Mouse (Mus musculus) lung, embryonic 16.5 days (tissue): ENCODE measurements at regions not wholly inside any gene's neighbourhood (a gene's known extent, or its start where the extent isn't known, plus 50 kb on each side); places are given as distances from the start of the nearest gene placed in this dataset.

Source experiments
- ATAC-seq: fragments of 200-750 bp; cut with Nextera tagmentation; 2 replicates; pipeline ENCODE4 v1.8.0; 2017; ENCODE audit warnings: low read depth, mild to moderate bottlenecking, moderate library complexity
- H3K27ac ChIP-seq: fragments of 300-500 bp; sonication (generic); 2 replicates; pipeline ENCODE4 v1.5.1; 2014; ENCODE audit warnings: mild to moderate bottlenecking, control low read depth, low read length
- H3K27me3 ChIP-seq: fragments of 300-500 bp; sonication (generic); 2 replicates; pipeline ENCODE4 v1.6.1; 2014; ENCODE audit warnings: low read depth, low read length, mixed read lengths; ENCODE audit not compliant: control insufficient read depth, insufficient read depth
- H3K36me3 ChIP-seq: fragments of 300-500 bp; sonication (generic); 2 replicates; pipeline ENCODE4 v1.6.1; 2014; ENCODE audit warnings: low read length; ENCODE audit not compliant: control insufficient read depth, insufficient read depth
- H3K4me1 ChIP-seq: fragments of 300-500 bp; sonication (generic); replicated peaks from 2 replicates; pipeline ENCODE4 v1.6.1; 2014; ENCODE audit warnings: low read length, mixed read lengths; ENCODE audit not compliant: control insufficient read depth, insufficient read depth
- H3K4me2 ChIP-seq: fragments of 300-500 bp; sonication (generic); 2 replicates; pipeline ENCODE4 v1.6.1; 2014; ENCODE audit warnings: low read depth, low read length, control low read depth
- H3K4me3 ChIP-seq: fragments of 300-500 bp; sonication (generic); 2 replicates; pipeline ENCODE4 v1.5.1; 2014; ENCODE audit warnings: mild to moderate bottlenecking, low read length, control low read depth
- H3K9ac ChIP-seq: fragments of 300-500 bp; sonication (generic); 2 replicates; pipeline ENCODE4 v1.6.1; 2014; ENCODE audit warnings: low read length, control low read depth
- H3K9me3 ChIP-seq: fragments of 300-500 bp; sonication (generic); 2 replicates; pipeline ENCODE4 v1.6.1; 2016; ENCODE audit warnings: low read length; ENCODE audit not compliant: control insufficient read depth
- WGBS: fragments of 180-500 bp; shearing (Covaris S2); extraction: QIAGEN DNeasy Blood & Tissue Kit; methylation state at CpG from one replicate; pipeline ENCODE4 v1.1.7; 2014; 5-methylcytosine and 5-hydroxymethylcytosine counted together

- 0 out of 2 replicates have a peak overlapping the region, but pooled peaks have one; percentile 19 for H3K27ac ChIP-seq
These were observed 313.3 kb downstream of the Tshz3 start for GRCm38 (mm10) chr7:37011180-37011754.

DNA sequence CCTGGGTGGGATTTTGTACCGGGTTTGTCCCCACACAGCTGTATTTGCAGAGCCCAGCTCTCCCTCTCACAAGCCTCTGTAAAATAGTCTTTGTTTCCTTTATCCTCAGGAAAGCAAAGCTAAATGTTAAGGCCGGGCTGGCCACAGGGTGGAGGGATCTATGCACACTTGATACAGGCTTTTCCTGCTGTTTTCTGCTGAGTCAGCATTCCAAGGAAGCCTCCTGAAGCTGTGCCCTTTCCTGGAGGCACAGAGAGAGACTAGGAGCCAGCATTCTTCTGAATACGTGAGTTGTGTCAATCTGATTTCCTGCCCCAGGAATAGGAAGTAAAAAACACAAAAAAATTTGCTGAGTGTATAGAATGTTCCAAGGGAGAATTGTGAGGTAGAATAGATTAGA is 322.2 kb downstream of the Tshz3 start:
- no peak for ATAC-seq
- no peak overlapping the region for H3K27ac ChIP-seq

More at GRCm38 (mm10) chr7:37011180-37011754, 313.3 kb downstream of the Tshz3 start:
- 40% methylated on average over 6 of the region's 6 CpGs for WGBS
- Histone ChIP-seq H3K9ac (no peak overlapping the region), H3K4me2 (no peak overlapping the region), H3K36me3 (no peaks in the 10 kb centered on the region), H3K4me3 (no peak overlapping the region), H3K27me3 (no peaks in the 10 kb centered on the region), H3K9me3 (no peaks in the 10 kb centered on the region), H3K4me1 (peaks cover 18% of the 10 kb centered on the region)
- ATAC-seq = 0 out of 2 replicates have a peak, but pooled peaks have one; percentile 39

DNA sequence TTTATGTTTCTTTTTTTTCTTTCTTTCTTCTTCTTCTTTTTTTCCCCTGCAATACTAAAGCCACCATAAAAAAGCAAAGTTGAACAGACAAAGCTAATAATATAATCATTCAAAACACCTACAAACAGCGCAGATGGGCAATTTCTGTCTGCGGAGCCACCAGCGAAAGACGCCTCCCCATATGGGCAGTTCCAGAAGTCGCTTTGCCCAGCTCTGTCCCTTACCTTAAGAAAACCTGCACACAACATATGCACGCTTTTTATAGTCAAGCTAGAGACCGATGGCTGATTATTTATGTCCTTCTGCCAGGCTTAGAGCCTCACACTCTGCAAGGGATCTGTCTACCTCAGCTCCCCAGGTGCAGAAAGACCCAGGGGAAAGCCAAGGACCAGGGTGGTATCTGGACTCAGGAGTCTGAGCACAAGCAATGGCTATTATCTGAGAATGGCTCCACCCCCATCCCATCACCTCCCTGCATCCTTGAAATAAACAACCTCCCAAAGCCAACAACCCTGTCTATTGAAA is 326.6 kb downstream of the Tshz3 start:
- WGBS = 84% methylated on average over 7 of the region's 7 CpGs
- H3K9me3 ChIP-seq = no peaks in the 10 kb centered on the region
- no peak for ATAC-seq

More for the DNA sequence above, 322.2 kb downstream of the Tshz3 start:
- no peak overlapping the region for H3K9ac ChIP-seq
- no peak overlapping the region for H3K4me3 ChIP-seq
- H3K9me3 ChIP-seq = no peaks in the 10 kb centered on the region
- H3K27me3 ChIP-seq = no peaks in the 10 kb centered on the region
- no peak overlapping the region for H3K4me2 ChIP-seq
- WGBS = 35% methylated on average over 3 of the region's 3 CpGs
- 0 out of 2 replicates have a peak, but pooled peaks cover 5% of the 10 kb centered on the region for H3K4me1 ChIP-seq
- no peaks in the 10 kb centered on the region for H3K36me3 ChIP-seq

DNA sequence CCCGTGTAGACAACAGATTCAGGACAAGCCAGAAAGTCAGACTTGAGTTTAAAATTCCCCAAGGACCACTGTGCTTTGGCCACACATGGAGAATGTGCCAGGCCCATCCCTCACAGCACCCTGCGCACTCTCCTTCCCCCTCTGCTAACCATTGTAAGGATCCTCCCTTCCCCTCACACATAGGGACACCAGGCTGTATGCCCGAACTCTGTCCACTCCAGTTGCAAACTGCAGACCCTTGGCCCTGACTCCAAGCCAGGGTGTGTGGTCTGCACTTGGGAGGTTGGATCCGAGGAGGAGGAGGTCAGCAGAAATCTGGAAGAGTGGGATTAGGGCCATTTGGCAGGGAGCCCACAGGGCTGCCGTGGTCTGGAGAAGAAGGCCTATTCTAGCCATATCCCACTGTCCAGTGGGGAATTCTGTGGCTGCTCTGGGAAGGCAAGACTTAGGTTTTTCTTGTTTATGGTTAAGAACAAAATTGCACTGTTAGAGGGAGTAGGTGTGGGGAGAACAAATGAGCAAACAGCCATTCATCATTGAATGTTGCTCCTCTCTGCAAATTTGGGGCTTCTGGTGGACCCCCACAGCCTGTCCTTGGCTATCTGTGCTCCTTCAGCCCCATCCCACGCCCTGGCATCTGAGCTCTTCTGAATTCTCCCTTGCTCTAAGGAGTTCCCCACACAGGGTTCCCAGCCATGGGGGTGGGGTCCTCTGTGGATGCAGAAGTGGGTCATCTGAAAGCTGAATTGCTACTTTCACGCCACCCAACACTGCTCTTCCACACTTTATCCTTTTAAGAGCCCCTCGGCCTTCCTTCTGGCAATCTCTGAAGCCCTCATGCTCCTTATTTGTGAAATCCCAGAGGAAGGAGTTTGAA is 366.9 kb downstream of the Tshz3 start:
- no peak overlapping the region for H3K27ac ChIP-seq
- no peaks in the 10 kb centered on the region for H3K27me3 ChIP-seq
- peak; percentile 94 for ATAC-seq
- no peak overlapping the region for H3K4me2 ChIP-seq
- no peak overlapping the region for H3K4me3 ChIP-seq
- H3K4me1 ChIP-seq = 0 out of 2 replicates have a peak, but pooled peaks cover 4% of the 10 kb centered on the region
- no peak overlapping the region for H3K9ac ChIP-seq
- no peaks in the 10 kb centered on the region for H3K36me3 ChIP-seq
- 56% methylated on average over 8 of the region's 8 CpGs for WGBS
- no peaks in the 10 kb centered on the region for H3K9me3 ChIP-seq

More for the DNA sequence above, 326.6 kb downstream of the Tshz3 start:
- no peak overlapping the region for H3K4me3 ChIP-seq
- H3K4me1 ChIP-seq = no peaks in the 10 kb centered on the region
- no peak overlapping the region for H3K4me2 ChIP-seq
- H3K27ac ChIP-seq = no peak overlapping the region
- no peaks in the 10 kb centered on the region for H3K36me3 ChIP-seq
- H3K27me3 ChIP-seq = no peaks in the 10 kb centered on the region
- no peak overlapping the region for H3K9ac ChIP-seq

DNA sequence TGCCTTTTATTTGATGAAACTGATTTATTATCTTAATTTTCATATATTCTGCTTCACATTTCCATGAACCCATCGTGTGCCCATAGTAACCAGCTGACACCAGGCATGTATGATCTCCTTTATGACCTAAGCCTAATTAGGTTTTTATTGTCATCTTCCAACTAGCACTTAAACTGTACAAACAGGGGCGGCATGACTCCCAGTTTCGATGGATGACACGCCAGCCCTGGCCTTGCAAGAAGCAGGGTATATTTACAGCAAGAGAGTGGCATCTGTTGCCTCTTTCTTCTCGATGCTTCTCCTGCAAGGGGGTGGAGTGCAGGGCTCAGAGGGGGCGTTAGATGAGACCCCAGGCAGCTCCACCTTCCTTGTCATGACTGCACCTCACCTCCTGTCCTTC is 379.8 kb downstream of the Tshz3 start:
- Histone ChIP-seq H3K4me3 (no peak overlapping the region), H3K36me3 (no peaks in the 10 kb centered on the region), H3K9me3 (no peaks in the 10 kb centered on the region), H3K4me1 (peaks cover 8% of the 10 kb centered on the region), H3K4me2 (no peak overlapping the region), H3K27ac (no peak overlapping the region), H3K9ac (no peak overlapping the region), H3K27me3 (no peaks in the 10 kb centered on the region)
- WGBS = 55% methylated on average over 6 of the region's 6 CpGs
- no peak for ATAC-seq

DNA sequence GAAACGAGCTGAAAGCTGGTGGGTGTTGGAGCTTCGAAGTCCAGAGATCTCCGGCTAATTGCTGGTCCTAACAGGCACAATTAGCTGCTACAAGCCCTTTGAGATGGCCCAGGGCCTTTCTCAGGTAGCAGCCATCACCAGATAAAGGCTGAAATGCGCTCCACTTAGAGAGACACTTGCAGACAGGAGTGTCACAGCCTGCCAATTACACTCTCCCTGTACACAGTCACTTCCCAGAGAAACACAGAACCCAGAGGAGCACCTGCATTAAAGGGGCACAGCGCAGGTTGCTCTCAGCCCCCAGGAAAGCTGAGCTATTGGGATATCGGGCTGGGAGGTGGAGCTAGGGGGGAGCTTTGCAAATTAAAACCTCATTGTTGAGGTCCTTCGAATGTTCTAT is 380.2 kb downstream of the Tshz3 start:
- Histone ChIP-seq H3K27ac (no peak overlapping the region), H3K27me3 (no peaks in the 10 kb centered on the region), H3K36me3 (no peaks in the 10 kb centered on the region), H3K9me3 (no peaks in the 10 kb centered on the region), H3K4me3 (no peak overlapping the region), H3K4me1 (peaks cover 8% of the 10 kb centered on the region), H3K4me2 (no peak overlapping the region), H3K9ac (no peak overlapping the region)
- 68% methylated on average over 7 of the region's 7 CpGs for WGBS
- ATAC-seq = no peak

DNA sequence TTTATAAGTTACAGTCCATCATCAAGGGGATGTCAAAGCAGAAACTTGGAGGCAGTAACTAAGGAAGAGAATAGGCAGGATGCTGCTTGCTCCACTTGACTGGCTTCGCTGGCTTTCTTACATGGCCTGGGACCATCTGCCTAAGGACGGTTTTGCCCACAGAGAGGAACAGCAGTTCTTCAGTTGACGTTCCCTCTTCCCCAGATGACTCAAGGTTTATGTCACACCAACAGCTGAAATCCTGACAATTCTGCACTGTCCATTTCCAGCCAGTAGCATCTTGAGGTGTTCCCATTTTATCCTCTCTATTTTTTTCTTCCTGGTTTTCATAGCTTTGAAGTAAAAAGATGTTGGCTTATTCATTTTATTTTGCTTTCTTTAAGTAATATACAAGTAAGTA is 391.8 kb downstream of the Tshz3 start:
- Histone ChIP-seq H3K4me2 (no peak overlapping the region), H3K27ac (no peak overlapping the region), H3K27me3 (no peaks in the 10 kb centered on the region), H3K4me3 (no peak overlapping the region), H3K9me3 (no peaks in the 10 kb centered on the region), H3K4me1 (no peaks in the 10 kb centered on the region), H3K9ac (no peak overlapping the region), H3K36me3 (no peaks in the 10 kb centered on the region)
- WGBS = 80% methylated on average over 3 of the region's 3 CpGs
- no peak for ATAC-seq

DNA sequence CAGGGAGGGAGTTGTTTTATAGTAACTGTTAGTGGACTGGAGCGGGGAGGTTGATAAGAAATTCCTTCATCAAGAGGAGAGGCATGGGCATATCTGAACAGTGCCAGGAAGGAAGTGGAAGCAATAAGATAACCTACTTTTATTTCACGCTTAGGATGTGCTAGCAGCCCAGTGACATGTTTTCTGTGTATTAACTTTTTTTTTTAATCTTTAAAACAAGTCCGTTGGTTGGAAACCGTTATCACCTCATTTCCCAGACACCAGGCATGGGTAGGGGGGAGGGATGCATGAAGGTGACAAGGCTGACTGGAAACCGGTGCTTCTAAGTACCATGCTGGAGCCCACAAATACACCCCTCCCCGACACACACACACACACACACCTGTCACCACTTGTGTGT is 394.7 kb downstream of the Tshz3 start:
- no peak overlapping the region for H3K27ac ChIP-seq
- no peak overlapping the region for H3K4me3 ChIP-seq
- H3K27me3 ChIP-seq = no peaks in the 10 kb centered on the region
- H3K4me2 ChIP-seq = no peak overlapping the region
- no peaks in the 10 kb centered on the region for H3K36me3 ChIP-seq
- no peaks in the 10 kb centered on the region for H3K9me3 ChIP-seq
- WGBS = 44% methylated on average over 6 of the region's 6 CpGs
- ATAC-seq = no peak
- no peaks in the 10 kb centered on the region for H3K4me1 ChIP-seq
- no peak overlapping the region for H3K9ac ChIP-seq

DNA sequence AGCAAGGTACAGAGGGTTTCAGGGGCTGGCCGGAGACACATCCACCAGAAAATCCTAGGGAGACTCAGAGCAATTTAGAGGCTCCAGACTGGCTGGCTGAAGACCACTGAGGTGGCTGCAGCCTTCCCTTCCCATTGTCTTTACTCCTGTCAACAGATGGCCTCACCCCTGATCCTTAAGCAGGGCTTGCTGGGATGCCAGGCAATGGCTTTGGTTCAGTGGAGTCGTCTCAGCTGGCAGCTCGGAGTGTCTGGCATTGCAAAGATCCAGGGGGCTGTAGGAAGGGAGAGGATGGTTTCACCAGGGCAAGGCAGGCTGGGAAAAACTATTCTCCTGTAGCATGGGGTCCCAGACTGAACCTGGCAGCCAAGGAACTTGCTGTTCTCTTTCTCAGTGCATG is 395.8 kb downstream of the Tshz3 start:
- H3K9ac ChIP-seq = no peak overlapping the region
- 70% methylated on average over 3 of the region's 3 CpGs for WGBS
- H3K4me2 ChIP-seq = no peak overlapping the region
- H3K4me1 ChIP-seq = no peaks in the 10 kb centered on the region
- H3K36me3 ChIP-seq = no peaks in the 10 kb centered on the region
- no peak overlapping the region for H3K27ac ChIP-seq
- no peaks in the 10 kb centered on the region for H3K9me3 ChIP-seq
- no peak overlapping the region for H3K4me3 ChIP-seq
- ATAC-seq = no peak
- no peaks in the 10 kb centered on the region for H3K27me3 ChIP-seq
